Comparison of ENCODE assay signal across 16 mouse cellular contexts in genomic region chr17:25838904-25839303, GRCm38 (mm10). TPM values are rescaled to one million over a fixed set of nuclear protein-coding genes. Genes with fewer than 3 reads are reported as not detected.
DNase-seq lines count a peak whose midpoint lies in the region; ATAC-seq lines count a peak whose summit lies in the region.
"Had no signal": no experiment of that assay in that cellular context is flagged by ENCODE, and none has a peak within 500 bp of the region (broad histone marks: within the 10 kb centered on the region; RNA-seq: fewer than 3 reads in every experiment).

No protein-coding gene starts in this region.

- 91% methylated on average over 4 of the region's 4 CpGs for WGBS in heart, embryonic 11.5 days (ENCODE audit: insufficient replicate concordance)
- 89% methylated on average over 4 of the region's 4 CpGs for WGBS in kidney, embryonic 16.5 days
- WGBS in liver, embryonic 13.5 days (ENCODE audit: insufficient replicate concordance), result 71% methylated on average over 4 of the region's 4 CpGs
- WGBS in liver, embryonic 16.5 days (ENCODE audit: insufficient replicate concordance), result 82% methylated on average over 4 of the region's 4 CpGs

- peaks cover 37% of the 10 kb centered on the region for H3K36me3 ChIP-seq in heart, embryonic 11.5 days (ENCODE audit: control insufficient read depth, insufficient read depth, low read length)
- H3K36me3 ChIP-seq in kidney, embryonic 16.5 days (ENCODE audit: insufficient read depth, low read length), result peaks cover 48% of the 10 kb centered on the region
- H3K36me3 ChIP-seq in liver, embryonic 13.5 days, result peaks cover 76% of the 10 kb centered on the region
- H3K36me3 ChIP-seq in liver, embryonic 16.5 days (ENCODE audit: control insufficient read depth, insufficient read depth), result peaks cover 37% of the 10 kb centered on the region

- H3K9ac ChIP-seq in heart, embryonic 11.5 days (ENCODE audit: low read depth, low read length), result 0 out of 2 replicates have a peak overlapping the region, but pooled peaks have one; percentile 2
- H3K9ac ChIP-seq in kidney, embryonic 16.5 days (replicated peaks; ENCODE audit: low read length), result no peak overlapping the region
- H3K9ac ChIP-seq in liver, embryonic 13.5 days, result no peak overlapping the region; the same call in 1 of the 2 replicates
- H3K9ac ChIP-seq in liver, embryonic 16.5 days (ENCODE audit: low read depth, low read length), result no peak overlapping the region
- H3K9ac ChIP-seq: embryonic facial prominence, embryonic 12.5 days had no signal

- H3K4me3 ChIP-seq in heart, embryonic 11.5 days (ENCODE audit: low read depth, low read length), result no peak overlapping the region
- H3K4me3 ChIP-seq in kidney, embryonic 16.5 days (ENCODE audit: low read length), result no peak overlapping the region
- no peak overlapping the region for H3K4me3 ChIP-seq in liver, embryonic 13.5 days (replicated peaks)
- no peak overlapping the region for H3K4me3 ChIP-seq in liver, embryonic 16.5 days (ENCODE audit: low read depth, low read length)
- H3K4me3 ChIP-seq: embryonic facial prominence, embryonic 12.5 days had no signal

- no peaks in the 10 kb centered on the region for H3K27me3 ChIP-seq in heart, embryonic 11.5 days (ENCODE audit: control insufficient read depth, insufficient read depth, low read length)
- H3K27me3 ChIP-seq in kidney, embryonic 16.5 days (ENCODE audit: insufficient read depth, low read length), result no peaks in the 10 kb centered on the region
- H3K27me3 ChIP-seq in liver, embryonic 13.5 days, result no peaks in the 10 kb centered on the region
- no peaks in the 10 kb centered on the region for H3K27me3 ChIP-seq in liver, embryonic 16.5 days (ENCODE audit: control insufficient read depth, insufficient read depth, low read depth, low read length)
- H3K27me3 ChIP-seq: embryonic facial prominence, embryonic 12.5 days had no signal

- H3K4me2 ChIP-seq in heart, embryonic 11.5 days, result no peak overlapping the region
- no peak overlapping the region for H3K4me2 ChIP-seq in kidney, embryonic 16.5 days (replicated peaks; ENCODE audit: low read depth, low read length)
- H3K4me2 ChIP-seq in liver, embryonic 13.5 days, result no peak overlapping the region
- no peak overlapping the region for H3K4me2 ChIP-seq in liver, embryonic 16.5 days (ENCODE audit: low read depth, low read length)
- H3K4me2 ChIP-seq: embryonic facial prominence, embryonic 12.5 days had no signal

- no peak for ATAC-seq in heart, embryonic 11.5 days (replicated peaks; ENCODE audit: insufficient number of reproducible peaks, low FRiP score, low TSS enrichment)
- ATAC-seq in kidney, embryonic 16.5 days (ENCODE audit: low FRiP score, low TSS enrichment), result no peak
- ATAC-seq in liver, embryonic 13.5 days (ENCODE audit: low read depth), result no peak
- no peak for ATAC-seq in liver, embryonic 16.5 days (ENCODE audit: low read depth)
- ATAC-seq: forebrain, embryonic 16.5 days had no signal

- H3K4me1 ChIP-seq in heart, embryonic 11.5 days (ENCODE audit: control insufficient read depth, insufficient read depth, low read length), result peaks cover 51% of the 10 kb centered on the region
- H3K4me1 ChIP-seq in kidney, embryonic 16.5 days (ENCODE audit: insufficient read depth, low read length), result peaks cover 48% of the 10 kb centered on the region
- H3K4me1 ChIP-seq in liver, embryonic 13.5 days (replicated peaks), result peaks cover 83% of the 10 kb centered on the region
- peaks cover 49% of the 10 kb centered on the region for H3K4me1 ChIP-seq in liver, embryonic 16.5 days (ENCODE audit: control insufficient read depth, low read depth, low read length)

- no peak for DNase-seq in heart, postnatal 36 days
- peak; percentile 16 for DNase-seq in kidney, adult 9 months
- DNase-seq in liver, embryonic 13.5 days, result no peak
- no peak for DNase-seq in T-cell, adult 2 months (ENCODE audit: low spot score)
- DNase-seq: adrenal gland, adult 2 months; cerebellum, adult 2 months; thymus, postnatal 36 days had no signal

- intact Hi-C loops in heart, postnatal 36 days (cut with DNase I), result no loop called here

- no peak overlapping the region for H3K27ac ChIP-seq in heart, embryonic 11.5 days (ENCODE audit: low read depth, low read length)
- no peak overlapping the region for H3K27ac ChIP-seq in kidney, embryonic 16.5 days (ENCODE audit: low read length)
- H3K27ac ChIP-seq in liver, embryonic 13.5 days, result peak overlapping the region; percentile 50; the same call in 1 of the 2 replicates
- peak overlapping the region; percentile 76 for H3K27ac ChIP-seq in liver, embryonic 16.5 days (ENCODE audit: low read length)
- H3K27ac ChIP-seq: embryonic facial prominence, embryonic 12.5 days; hindbrain, embryonic 10.5 days; macrophage; midbrain, embryonic 10.5 days had no signal

- H3K9me3 ChIP-seq in heart, embryonic 11.5 days (replicated peaks; ENCODE audit: control insufficient read depth, low read length), result no peaks in the 10 kb centered on the region
- no peaks in the 10 kb centered on the region for H3K9me3 ChIP-seq in kidney, embryonic 16.5 days (ENCODE audit: low read length)
- no peaks in the 10 kb centered on the region for H3K9me3 ChIP-seq in liver, embryonic 13.5 days (replicated peaks)
- H3K9me3 ChIP-seq in liver, embryonic 16.5 days (replicated peaks; ENCODE audit: control insufficient read depth, low read length), result no peaks in the 10 kb centered on the region
- H3K9me3 ChIP-seq: embryonic facial prominence, embryonic 12.5 days; hindbrain, embryonic 10.5 days; midbrain, embryonic 10.5 days had no signal

RNA-seq across cellular contexts. Expression of gene Rhbdl1, which starts 1.8 kb away (rescaled TPM):
- 1.9 and 2.5 TPM in 2 replicates for polyA plus RNA-seq in heart, embryonic 11.5 days (2014; fragmentation: Nextera tagmentation; extraction: Ambion mirVana)
- total RNA-seq in heart, postnatal 36 days (2021), result 1 to 10 TPM; 1.4 to 1.9 TPM
- 3.3 and 4.0 TPM in 2 replicates for polyA plus RNA-seq in kidney, embryonic 16.5 days (2015; fragmentation: Nextera tagmentation; extraction: Ambion mirVana)
- 0.20 and 0.30 TPM in 2 replicates for polyA plus RNA-seq in liver, embryonic 13.5 days (2015; fragmentation: Nextera tagmentation; extraction: Ambion mirVana)
- 0.30 and 0.45 TPM in 2 replicates for polyA plus RNA-seq in liver, embryonic 16.5 days (2015; fragmentation: Nextera tagmentation; extraction: Ambion mirVana)

RNA-seq across cellular contexts. Expression of gene Gm20683, which starts 2.7 kb away (rescaled TPM):
- polyA plus RNA-seq in heart, embryonic 11.5 days (2014; fragmentation: Nextera tagmentation; extraction: Ambion mirVana), result 0.70 and 1.1 TPM in 2 replicates
- 1 to 10 TPM; 2.2 to 3.3 TPM for total RNA-seq in heart, postnatal 36 days (2021)
- 4.0 and 4.3 TPM in 2 replicates for polyA plus RNA-seq in kidney, embryonic 16.5 days (2015; fragmentation: Nextera tagmentation; extraction: Ambion mirVana)
- 0.28 and 0.57 TPM in 2 replicates for polyA plus RNA-seq in liver, embryonic 13.5 days (2015; fragmentation: Nextera tagmentation; extraction: Ambion mirVana)
- 0.64 and 0.65 TPM in 2 replicates for polyA plus RNA-seq in liver, embryonic 16.5 days (2015; fragmentation: Nextera tagmentation; extraction: Ambion mirVana)
- total RNA-seq: common myeloid progenitor, adult 5-6 weeks had no signal

RNA-seq across cellular contexts. Expression of gene Stub1, which starts 5.7 kb away (rescaled TPM):
- polyA plus RNA-seq in heart, embryonic 11.5 days (2014; fragmentation: Nextera tagmentation; extraction: Ambion mirVana), result 292 and 322 TPM in 2 replicates
- 100 to 1,000 TPM; 111 to 116 TPM for total RNA-seq in heart, postnatal 36 days (2021)
- 387 and 393 TPM in 2 replicates for polyA plus RNA-seq in kidney, embryonic 16.5 days (2015; fragmentation: Nextera tagmentation; extraction: Ambion mirVana)
- 130 TPM in 2 replicates for polyA plus RNA-seq in liver, embryonic 13.5 days (2015; fragmentation: Nextera tagmentation; extraction: Ambion mirVana)
- 106 and 112 TPM in 2 replicates for polyA plus RNA-seq in liver, embryonic 16.5 days (2015; fragmentation: Nextera tagmentation; extraction: Ambion mirVana)

RNA-seq across cellular contexts. Expression of gene Rhot2, which starts 5.7 kb away (rescaled TPM):
- 9.6 and 11.9 TPM in 2 replicates for polyA plus RNA-seq in heart, embryonic 11.5 days (2014; fragmentation: Nextera tagmentation; extraction: Ambion mirVana)
- total RNA-seq in heart, postnatal 36 days (2021), result 100 to 1,000 TPM; 110 to 115 TPM
- polyA plus RNA-seq in kidney, embryonic 16.5 days (2015; fragmentation: Nextera tagmentation; extraction: Ambion mirVana), result 29.3 and 32.5 TPM in 2 replicates
- 12.8 and 13.5 TPM in 2 replicates for polyA plus RNA-seq in liver, embryonic 13.5 days (2015; fragmentation: Nextera tagmentation; extraction: Ambion mirVana)
- 11.4 and 12.3 TPM in 2 replicates for polyA plus RNA-seq in liver, embryonic 16.5 days (2015; fragmentation: Nextera tagmentation; extraction: Ambion mirVana)

RNA-seq across cellular contexts. Expression of gene Jmjd8, which starts 10.2 kb away (rescaled TPM):
- polyA plus RNA-seq in heart, embryonic 11.5 days (2014; fragmentation: Nextera tagmentation; extraction: Ambion mirVana), result 30.9 and 42.6 TPM in 2 replicates
- total RNA-seq in heart, postnatal 36 days (2021), result 10 to 100 TPM; 30.8 to 35.3 TPM
- polyA plus RNA-seq in kidney, embryonic 16.5 days (2015; fragmentation: Nextera tagmentation; extraction: Ambion mirVana), result 72.3 and 73.0 TPM in 2 replicates
- 21.7 and 26.9 TPM in 2 replicates for polyA plus RNA-seq in liver, embryonic 13.5 days (2015; fragmentation: Nextera tagmentation; extraction: Ambion mirVana)
- 20.7 and 23.5 TPM in 2 replicates for polyA plus RNA-seq in liver, embryonic 16.5 days (2015; fragmentation: Nextera tagmentation; extraction: Ambion mirVana)

Comparison
In these comparisons a context has a peak if more than half of its experiments do, and no peak if none do; other contexts are left out.
1. H3K27ac ChIP-seq: peak in liver, embryonic 13.5 days (single experiment) and liver, embryonic 16.5 days (single experiment); none in heart, embryonic 11.5 days (single experiment) and kidney, embryonic 16.5 days (single experiment).